In the genomic region with DNA sequence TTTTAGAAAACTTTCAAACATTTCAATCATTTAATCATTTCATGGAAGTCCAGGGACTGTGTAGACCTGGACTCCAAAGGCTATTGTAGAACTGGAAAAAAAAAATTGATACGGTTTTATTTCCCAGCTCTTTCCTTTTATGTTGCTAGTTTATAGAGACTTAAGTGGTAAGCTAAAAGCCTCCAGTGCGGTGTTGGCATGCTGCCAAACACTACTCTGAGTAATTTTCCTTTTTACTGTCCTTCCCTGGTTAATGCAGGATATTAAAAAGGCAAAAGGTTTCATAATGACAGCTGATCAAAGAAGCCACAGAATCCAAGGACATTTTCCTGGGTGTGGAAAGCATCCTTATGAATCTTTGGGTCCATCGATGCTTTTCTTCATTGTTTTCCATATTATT, we compare ENCODE assay signal across 9 mouse cellular contexts. TPM values are rescaled to one million over a fixed set of nuclear protein-coding genes. Genes with fewer than 3 reads are reported as not detected.
DNase-seq lines count a peak whose midpoint lies in the region; ATAC-seq lines count a peak whose summit lies in the region.
"Had no signal": no experiment of that assay in that cellular context is flagged by ENCODE, and none has a peak within 500 bp of the region (broad histone marks: within the 10 kb centered on the region; RNA-seq: fewer than 3 reads in every experiment).

No protein-coding gene starts in this region.

- H3K4me2 ChIP-seq in hindbrain, embryonic 16.5 days (ENCODE audit: low read length), result no peak overlapping the region
- H3K4me2 ChIP-seq: embryonic facial prominence, embryonic 15.5 days had no signal

- H3K9ac ChIP-seq in hindbrain, embryonic 16.5 days (ENCODE audit: low read depth, low read length), result no peak overlapping the region
- H3K9ac ChIP-seq: embryonic facial prominence, embryonic 15.5 days had no signal

- WGBS in hindbrain, embryonic 16.5 days, result 50% methylated on average over 3 of the region's 3 CpGs
- 87% methylated on average over 3 of the region's 3 CpGs for WGBS in hindbrain, embryonic 10.5 days

- no peaks in the 10 kb centered on the region for H3K9me3 ChIP-seq in hindbrain, embryonic 16.5 days (ENCODE audit: control insufficient read depth, low read length)
- no peaks in the 10 kb centered on the region for H3K9me3 ChIP-seq in hindbrain, embryonic 10.5 days
- H3K9me3 ChIP-seq: embryonic facial prominence, embryonic 15.5 days had no signal

- DNase-seq in hindbrain, embryonic 10.5 days (ENCODE audit: low spot score), result no peak
- DNase-seq in 3134 (ENCODE audit: extremely low read depth, insufficient read length, low spot score) (peak; percentile 6), MN1 (ENCODE audit: low spot score) (peak; percentile 56)
- peak; percentile 14 for DNase-seq in fibroblast of lung, adult 2 months (ENCODE audit: low read depth)
- DNase-seq in frontal cortex, postnatal 14 days (ENCODE audit: low spot score in 2 of 2), result no peak
- DNase-seq in layer of hippocampus, adult 8-10 months (ENCODE audit: low spot score in 2 of 2), result no peak
- DNase-seq: heart, postnatal 14 days had no signal

- H3K36me3 ChIP-seq in hindbrain, embryonic 16.5 days (ENCODE audit: control insufficient read depth, insufficient read depth, low read length), result no peaks in the 10 kb centered on the region
- no peaks in the 10 kb centered on the region for H3K36me3 ChIP-seq in hindbrain, embryonic 10.5 days
- H3K36me3 ChIP-seq: embryonic facial prominence, embryonic 15.5 days had no signal

- peak; percentile 37; the same call in 1 of the 2 replicates for ATAC-seq in hindbrain, embryonic 16.5 days

- no peaks in the 10 kb centered on the region for H3K4me1 ChIP-seq in hindbrain, embryonic 16.5 days (ENCODE audit: control insufficient read depth, insufficient read depth, low read depth, low read length)
- H3K4me1 ChIP-seq in hindbrain, embryonic 10.5 days (replicated peaks), result no peaks in the 10 kb centered on the region
- H3K4me1 ChIP-seq: embryonic facial prominence, embryonic 15.5 days had no signal

- no peak overlapping the region for H3K4me3 ChIP-seq in hindbrain, embryonic 16.5 days (ENCODE audit: low read length)
- H3K4me3 ChIP-seq in hindbrain, embryonic 10.5 days, result no peak overlapping the region
- H3K4me3 ChIP-seq: embryonic facial prominence, embryonic 15.5 days had no signal

- no peaks in the 10 kb centered on the region for H3K27me3 ChIP-seq in hindbrain, embryonic 16.5 days (replicated peaks; ENCODE audit: control insufficient read depth, insufficient read depth, low read length)
- H3K27me3 ChIP-seq in hindbrain, embryonic 10.5 days (ENCODE audit: insufficient read depth, poor library complexity, severe bottlenecking), result no peaks in the 10 kb centered on the region
- H3K27me3 ChIP-seq: embryonic facial prominence, embryonic 15.5 days had no signal

- H3K27ac ChIP-seq in hindbrain, embryonic 16.5 days (ENCODE audit: low read depth, low read length), result no peak overlapping the region
- no peak overlapping the region for H3K27ac ChIP-seq in hindbrain, embryonic 10.5 days
- H3K27ac ChIP-seq: embryonic facial prominence, embryonic 15.5 days had no signal

RNA-seq across cellular contexts. Expression of a gene that starts 53.8 kb away (rescaled TPM):
- polyA plus RNA-seq in hindbrain, embryonic 16.5 days (2015; fragmentation: Nextera tagmentation; extraction: Ambion mirVana), result 12.0 and 12.2 TPM in 2 replicates
- polyA plus RNA-seq in hindbrain, embryonic 10.5 days (2016; fragmentation: Nextera tagmentation; extraction: Ambion mirVana), result 5.5 TPM in 2 replicates
- 100 to 1,000 TPM; 146 to 154 (median 147) TPM for total RNA-seq in layer of hippocampus, adult 8-10 months (2022)

Comparison
In these comparisons a context has a peak if more than half of its experiments do, and no peak if none do; other contexts are left out.
1. DNase-seq: peak in 3134 (single experiment), MN1 (single experiment) and fibroblast of lung, adult 2 months (single experiment); none in hindbrain, embryonic 10.5 days (single experiment), frontal cortex, postnatal 14 days (0 of 2) and layer of hippocampus, adult 8-10 months (0 of 2).